Mouse (Mus musculus) bone marrow, adult 2 months (tissue): ENCODE measurements around the gene Blcap.

Experiments
- CTCF ChIP-seq: fragments of 200-500 bp; IDR thresholded peaks from 2 replicates; pipeline ENCODE4 v1.5.1; 2011; ENCODE audit warnings: low read length, control low read depth; ENCODE audit not compliant: control insufficient read depth, insufficient read depth
- POLR2A ChIP-seq: fragments of 200-500 bp; IDR thresholded peaks from 2 replicates; pipeline ENCODE4 v1.6.1; 2011; ENCODE audit warnings: low read depth, mild to moderate bottlenecking, control low read depth, low read length, borderline replicate concordance; ENCODE audit not compliant: control insufficient read depth

DNA sequence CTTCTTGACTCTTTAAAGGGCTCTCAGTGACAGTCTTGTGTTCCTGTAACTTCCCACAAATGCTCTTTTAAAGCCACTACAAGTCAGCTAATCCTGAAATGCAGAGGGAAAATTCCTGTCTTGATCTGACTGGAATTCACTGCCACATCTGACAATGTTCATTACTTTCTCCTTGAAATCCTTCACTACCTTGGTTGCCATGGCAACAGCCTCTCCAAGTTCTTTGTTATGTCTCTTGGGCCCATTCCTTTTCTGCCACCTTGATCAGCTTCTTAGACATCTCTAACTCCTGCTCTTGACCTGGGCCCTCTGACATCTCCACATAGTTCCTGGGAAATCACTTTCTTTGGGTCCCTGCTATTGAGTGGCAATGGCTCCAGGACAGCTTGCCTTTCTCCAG is 24.4 kb downstream of the Blcap start:
- TF ChIP-seq CTCF (no peak), POLR2A (no peak)
